Mouse (Mus musculus): ENCODE results near the gene Eloa.

Gene Eloa

GRCm38 (mm10) chr4:135958354-135958753 lies 63.2 kb downstream of the Eloa start:
- DNase-seq (ENCODE audit: low read depth, low spot score) = no peak

- DNase-seq (ENCODE audit: low read depth, low spot score) = no peak
These were observed 65.7 kb downstream of the Eloa start for GRCm38 (mm10) chr4:135955886-135956285.

- peak; percentile 65 for DNase-seq (ENCODE audit: low read depth, low spot score)
These were observed 67.3 kb downstream of the Eloa start for GRCm38 (mm10) chr4:135954241-135954640.
